Mouse (Mus musculus) myocyte (in vitro differentiated cells): Measurements from ENCODE around the gene Ubald2. TPM values are rescaled to one million over a fixed set of nuclear protein-coding genes. Genes with fewer than 3 reads are reported as not detected.

Experiments used
- H3K27me3 ChIP-seq: one replicate; pipeline ENCODE4 v1.6.1; 2011; ENCODE audit not compliant: control insufficient read depth, insufficient read depth, insufficient read length
- H3K36me3 ChIP-seq: one replicate; pipeline ENCODE4 v1.6.1; 2011; ENCODE audit not compliant: control insufficient read depth, insufficient read depth
- H3K4me2 ChIP-seq: one replicate; pipeline ENCODE4 v1.6.1; 2011; ENCODE audit warnings: low read depth, control low read depth
- H3K4me3 ChIP-seq: one replicate; pipeline ENCODE4 v1.5.1; 2011; ENCODE audit warnings: mild to moderate bottlenecking, control low read depth, moderate library complexity
- H3K79me2 ChIP-seq: one replicate; pipeline ENCODE4 v1.6.1; 2011; ENCODE audit not compliant: control insufficient read depth, insufficient read depth
- H3ac ChIP-seq: one replicate; pipeline ENCODE4 v1.6.1; 2011; ENCODE audit not compliant: control insufficient read depth, insufficient read length
- CEBPB ChIP-seq: IDR thresholded peaks from 2 replicates; pipeline ENCODE4 v1.6.1; 2011; ENCODE audit warnings: mild to moderate bottlenecking, moderate library complexity; ENCODE audit not compliant: poor library complexity, insufficient read depth, severe bottlenecking
- E2F4 ChIP-seq: IDR thresholded peaks from one replicate; pipeline ENCODE4 v1.6.1; 2011; ENCODE audit warnings: mild to moderate bottlenecking, control low read depth, moderate library complexity; ENCODE audit not compliant: insufficient read depth
- MAX ChIP-seq: IDR thresholded peaks from one replicate; pipeline ENCODE4 v1.6.1; 2011; ENCODE audit warnings: low read depth, mild to moderate bottlenecking, control low read depth
- MYOD1 ChIP-seq, 3 experiments: IDR thresholded peaks; one replicate each; pipeline ENCODE4 v1.6.1; 2011; ENCODE audit warnings: control low read depth in 2 of 3, low read depth in 2 of 3, mild to moderate bottlenecking in 2 of 3, moderate library complexity in 1 of 3; ENCODE audit not compliant: insufficient read length in 2 of 3, control insufficient read depth in 1 of 3
- MYOG ChIP-seq, 3 experiments: IDR thresholded peaks; one replicate each; pipeline ENCODE4 v1.6.1; 2011; ENCODE audit warnings: control low read depth in 2 of 3, low read depth in 2 of 3, mild to moderate bottlenecking in 2 of 3; ENCODE audit not compliant: insufficient read length in 2 of 3, control insufficient read depth in 1 of 3, insufficient read depth in 1 of 3
- POLR2A ChIP-seq: IDR thresholded peaks from one replicate; pipeline ENCODE4 v1.6.1; 2011; ENCODE audit warnings: low read depth, mild to moderate bottlenecking, control low read depth, moderate library complexity; ENCODE audit not compliant: insufficient read length
- POLR2AphosphoS2 ChIP-seq: IDR thresholded peaks from one replicate; pipeline ENCODE4 v1.6.1; 2011; ENCODE audit warnings: low read depth, control low read depth; ENCODE audit not compliant: insufficient read length
- REST ChIP-seq: IDR thresholded peaks from one replicate; pipeline ENCODE4 v1.6.1; 2011; ENCODE audit warnings: mild to moderate bottlenecking, control low read depth, moderate library complexity; ENCODE audit not compliant: insufficient read depth, insufficient read length
- SRF ChIP-seq: IDR thresholded peaks from one replicate; pipeline ENCODE4 v1.6.1; 2011; ENCODE audit warnings: low read depth; ENCODE audit not compliant: control insufficient read depth, insufficient read length
- TCF12 ChIP-seq: IDR thresholded peaks from one replicate; pipeline ENCODE4 v1.6.1; 2011; ENCODE audit warnings: mild to moderate bottlenecking, control low read depth; ENCODE audit not compliant: poor library complexity, insufficient read depth, severe bottlenecking
- TCF3 ChIP-seq: IDR thresholded peaks from one replicate; pipeline ENCODE4 v1.6.1; 2011; ENCODE audit warnings: low read depth, control low read depth; ENCODE audit not compliant: insufficient read length
- USF1 ChIP-seq: IDR thresholded peaks from one replicate; pipeline ENCODE4 v1.6.1; 2011; ENCODE audit warnings: low read depth, mild to moderate bottlenecking, control low read depth, moderate library complexity
- polyA plus RNA-seq: library from polyadenylated mRNA; unstranded; fragments of >200 nt; fragmentation: generic; extraction: Trizol; gene quantifications from one replicate; pipeline ENCODE4 v1.2.1, GENCODE M21; 2012; ENCODE audit warnings: missing spikeins

Ubald2 gene
- polyA plus RNA-seq, 1 experiment = 120 TPM

GRCm38 (mm10) chr11:116432593-116433355 lies 1.1 kb upstream of the Ubald2 start:
- Histone ChIP-seq H3ac (no peak overlapping the region), H3K27me3 (no peaks in the 10 kb centered on the region), H3K4me3 (peak overlapping the region; percentile 55), H3K4me2 (peak overlapping the region; percentile 86), H3K36me3 (no peaks in the 10 kb centered on the region), H3K79me2 (peaks cover 18% of the 10 kb centered on the region)
- TF ChIP-seq CEBPB (no peak), TCF12 (no peak), USF1 (no peak), REST (no peak), SRF (no peak), MYOD1 (IDR thresholded peaks at IDR 0.05; ENCODE audit: control insufficient read depth in 1 of 3, insufficient read length in 2 of 3, low read depth in 2 of 3) (no peak), POLR2AphosphoS2 (no peak), TCF3 (no peak), MAX (no peak), E2F4 (no peak), MYOG (IDR thresholded peaks at IDR 0.05; ENCODE audit: control insufficient read depth in 1 of 3, insufficient read depth in 1 of 3, insufficient read length in 2 of 3, low read depth in 2 of 3) (no peak), POLR2A (no peak)

- TF ChIP-seq TCF3 (no peak), CEBPB (no peak), POLR2A (peak; percentile 18)
Measured at GRCm38 (mm10) chr11:116434287-116434966, 533 bp downstream of the Ubald2 start.

GRCm38 (mm10) chr11:116434967-116435752 lies 1.3 kb downstream of the Ubald2 start:
- Histone ChIP-seq H3K4me3 (peak overlapping the region; percentile 55), H3K79me2 (peaks cover 18% of the 10 kb centered on the region), H3K27me3 (no peaks in the 10 kb centered on the region), H3K4me2 (peak overlapping the region; percentile 67), H3K36me3 (no peaks in the 10 kb centered on the region), H3ac (peak overlapping the region; percentile 26)
- no peak for TF ChIP-seq CEBPB
- no peak for TF ChIP-seq REST
- TF ChIP-seq MYOG (IDR thresholded peaks at IDR 0.05; ENCODE audit: control insufficient read depth in 1 of 3, insufficient read depth in 1 of 3, insufficient read length in 2 of 3, low read depth in 2 of 3) = no peak
- TF ChIP-seq TCF12 = no peak
- TF ChIP-seq POLR2A = no peak

More at GRCm38 (mm10) chr11:116434287-116434966, 533 bp downstream of the Ubald2 start:
- no peaks in the 10 kb centered on the region for H3K27me3 ChIP-seq
- peaks cover 18% of the 10 kb centered on the region for H3K79me2 ChIP-seq
- H3K4me3 ChIP-seq = peak overlapping the region; percentile 55
- no peaks in the 10 kb centered on the region for H3K36me3 ChIP-seq
- H3K4me2 ChIP-seq = peak overlapping the region; percentile 67
- H3ac ChIP-seq = peak overlapping the region; percentile 26

- peak overlapping the region; percentile 55 for H3K4me3 ChIP-seq
Measured at GRCm38 (mm10) chr11:116435992-116436724, 2.3 kb downstream of the Ubald2 start.

More at GRCm38 (mm10) chr11:116435992-116436724, 2.3 kb downstream of the Ubald2 start:
- H3K27me3 ChIP-seq = no peaks in the 10 kb centered on the region
- H3K4me2 ChIP-seq = peak overlapping the region; percentile 38
- H3K79me2 ChIP-seq = peaks cover 18% of the 10 kb centered on the region
- TF ChIP-seq SRF = no peak
- no peak for TF ChIP-seq MYOD1 (IDR thresholded peaks at IDR 0.05; ENCODE audit: control insufficient read depth in 1 of 3, insufficient read length in 2 of 3, low read depth in 2 of 3)
- no peak for TF ChIP-seq USF1
- no peak for TF ChIP-seq MAX
- no peak for TF ChIP-seq POLR2AphosphoS2
- no peak for TF ChIP-seq TCF3
- TF ChIP-seq CEBPB = no peak
- TF ChIP-seq TCF12 = no peak
- no peak for TF ChIP-seq E2F4
- TF ChIP-seq REST = no peak
- H3K36me3 ChIP-seq = no peaks in the 10 kb centered on the region
- H3ac ChIP-seq = no peak overlapping the region
